Mouse (Mus musculus): ENCODE measurements at regions not wholly inside any gene's neighbourhood (a gene's known extent, or its start where the extent isn't known, plus 50 kb on each side); places are given as distances from the start of the nearest gene placed in this dataset.

DNA sequence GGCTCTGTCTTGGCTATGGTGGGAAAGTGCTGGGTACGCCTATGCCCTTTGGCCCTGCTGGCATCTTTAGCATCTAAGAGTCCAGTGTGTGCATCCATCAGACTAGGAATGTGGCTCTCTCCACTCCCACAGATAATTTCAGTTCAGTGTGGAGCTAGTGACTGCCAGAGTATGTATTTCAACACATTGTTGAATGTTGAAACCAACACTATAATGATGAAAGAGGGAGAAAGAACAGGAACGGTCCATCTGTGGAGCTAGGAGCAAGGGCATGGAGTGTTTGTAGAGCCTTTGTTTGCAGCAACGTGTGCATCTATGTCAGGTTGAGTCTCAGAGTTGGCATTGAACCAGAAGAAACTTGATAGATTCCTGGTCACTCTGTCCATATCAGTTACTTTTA is 54.9 kb upstream of the Commd8 start:
- no peak overlapping the region for H3K27ac ChIP-seq (replicated peaks; ENCODE audit: low read depth, low read length)
- 84% methylated on average over 3 of the region's 3 CpGs for WGBS
- no peak overlapping the region for H3K4me2 ChIP-seq (ENCODE audit: low read depth, low read length)
- no peaks in the 10 kb centered on the region for H3K27me3 ChIP-seq (replicated peaks; ENCODE audit: control insufficient read depth, insufficient read depth, low read length)
- DNase-seq (ENCODE audit: low spot score) (no peak), ATAC-seq (ENCODE audit: low read depth) (no peak)
- H3K36me3 ChIP-seq (ENCODE audit: control insufficient read depth, insufficient read depth, low read length) = no peaks in the 10 kb centered on the region
- no peak overlapping the region for H3K4me3 ChIP-seq (ENCODE audit: low read depth, low read length)
- H3K9me3 ChIP-seq (ENCODE audit: control insufficient read depth, low read length) = no peaks in the 10 kb centered on the region
- no peak overlapping the region for H3K9ac ChIP-seq (ENCODE audit: low read depth, low read length)
- H3K4me1 ChIP-seq (ENCODE audit: control insufficient read depth, insufficient read depth, low read length) = 0 out of 2 replicates have a peak, but pooled peaks cover 4% of the 10 kb centered on the region

DNA sequence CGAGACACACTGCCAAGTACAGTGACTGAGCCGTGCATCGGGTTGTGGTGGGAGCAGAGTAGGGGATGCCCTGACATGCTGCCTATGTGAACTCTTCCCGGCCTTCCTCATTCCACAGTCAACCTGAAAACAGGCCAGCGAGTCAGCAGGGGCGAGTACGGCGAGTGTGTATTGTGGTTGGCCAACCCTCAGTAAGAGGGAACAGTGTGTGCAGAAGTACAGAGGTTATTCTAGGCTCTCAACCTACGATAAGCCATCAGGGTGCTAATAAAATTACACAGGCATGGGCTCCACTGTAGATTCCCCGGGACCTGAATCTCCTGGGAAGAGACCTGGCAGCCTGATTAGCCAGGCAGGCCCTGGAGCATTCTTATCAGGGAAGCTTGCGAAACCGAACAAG is 51.7 kb upstream of the Commd8 start:
- Histone ChIP-seq H3K4me1 (ENCODE audit: control insufficient read depth, insufficient read depth, low read length) (0 out of 2 replicates have a peak, but pooled peaks cover 4% of the 10 kb centered on the region), H3K9me3 (ENCODE audit: control insufficient read depth, low read length) (no peaks in the 10 kb centered on the region), H3K36me3 (ENCODE audit: control insufficient read depth, insufficient read depth, low read length) (no peaks in the 10 kb centered on the region), H3K27me3 (replicated peaks; ENCODE audit: control insufficient read depth, insufficient read depth, low read length) (no peaks in the 10 kb centered on the region), H3K9ac (ENCODE audit: low read depth, low read length) (no peak overlapping the region), H3K4me3 (ENCODE audit: low read depth, low read length) (no peak overlapping the region), H3K4me2 (ENCODE audit: low read depth, low read length) (no peak overlapping the region), H3K27ac (replicated peaks; ENCODE audit: low read depth, low read length) (no peak overlapping the region)
- DNase-seq (ENCODE audit: low spot score) (no peak), ATAC-seq (ENCODE audit: low read depth) (no peak)
- WGBS = 88% methylated on average over 12 of the region's 12 CpGs

DNA sequence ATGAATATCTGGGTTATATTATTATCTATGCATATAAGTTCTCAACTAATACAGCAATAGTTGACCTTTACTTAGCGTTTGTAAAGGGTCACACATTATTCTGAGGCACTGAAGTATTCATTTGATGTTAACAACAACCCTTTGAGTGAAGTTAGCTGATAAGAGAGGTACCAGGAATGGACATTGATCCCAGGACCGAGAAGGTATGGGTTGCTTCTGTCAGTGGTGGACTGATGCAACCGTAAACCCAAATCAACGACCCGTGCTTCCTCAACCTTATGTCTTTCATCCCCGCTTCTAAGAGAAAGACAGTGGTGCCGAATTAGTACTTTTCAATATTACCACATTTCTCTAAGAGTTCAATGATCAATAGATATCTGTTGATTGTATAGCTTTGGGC is 51.3 kb upstream of the Commd8 start:
- 94% methylated on average over 7 of the region's 7 CpGs for WGBS
- Histone ChIP-seq H3K36me3 (ENCODE audit: control insufficient read depth, insufficient read depth, low read length) (no peaks in the 10 kb centered on the region), H3K9me3 (ENCODE audit: control insufficient read depth, low read length) (no peaks in the 10 kb centered on the region), H3K9ac (ENCODE audit: low read depth, low read length) (no peak overlapping the region), H3K27me3 (replicated peaks; ENCODE audit: control insufficient read depth, insufficient read depth, low read length) (no peaks in the 10 kb centered on the region), H3K27ac (replicated peaks; ENCODE audit: low read depth, low read length) (no peak overlapping the region), H3K4me1 (ENCODE audit: control insufficient read depth, insufficient read depth, low read length) (0 out of 2 replicates have a peak, but pooled peaks cover under 1% of the 10 kb centered on the region), H3K4me3 (ENCODE audit: low read depth, low read length) (no peak overlapping the region), H3K4me2 (ENCODE audit: low read depth, low read length) (no peak overlapping the region)
- DNase-seq (ENCODE audit: low spot score) (no peak), ATAC-seq (ENCODE audit: low read depth) (no peak)

Data from embryonic facial prominence, embryonic 14.5 days (tissue).